Mouse (Mus musculus): ENCODE data around the gene Stxbp1.
A peak's percentile ranks its signal among the peaks of the same experiment; 100 is the strongest.
"Not testable (repeated sequence)": the region's sequence is repeated elsewhere in the genome, so short reads cannot be mapped to it uniquely, and the experiment has no call there.

Gene Stxbp1

GRCm38 (mm10) chr2:32874951-32875674 is 28.1 kb upstream of the Stxbp1 start:
- DNase-seq (ENCODE audit: low read depth, low spot score), result no peak

GRCm38 (mm10) chr2:32874070-32874469 is 27.0 kb upstream of the Stxbp1 start:
- DNase-seq (ENCODE audit: low read depth, low spot score), result no peak

DNA sequence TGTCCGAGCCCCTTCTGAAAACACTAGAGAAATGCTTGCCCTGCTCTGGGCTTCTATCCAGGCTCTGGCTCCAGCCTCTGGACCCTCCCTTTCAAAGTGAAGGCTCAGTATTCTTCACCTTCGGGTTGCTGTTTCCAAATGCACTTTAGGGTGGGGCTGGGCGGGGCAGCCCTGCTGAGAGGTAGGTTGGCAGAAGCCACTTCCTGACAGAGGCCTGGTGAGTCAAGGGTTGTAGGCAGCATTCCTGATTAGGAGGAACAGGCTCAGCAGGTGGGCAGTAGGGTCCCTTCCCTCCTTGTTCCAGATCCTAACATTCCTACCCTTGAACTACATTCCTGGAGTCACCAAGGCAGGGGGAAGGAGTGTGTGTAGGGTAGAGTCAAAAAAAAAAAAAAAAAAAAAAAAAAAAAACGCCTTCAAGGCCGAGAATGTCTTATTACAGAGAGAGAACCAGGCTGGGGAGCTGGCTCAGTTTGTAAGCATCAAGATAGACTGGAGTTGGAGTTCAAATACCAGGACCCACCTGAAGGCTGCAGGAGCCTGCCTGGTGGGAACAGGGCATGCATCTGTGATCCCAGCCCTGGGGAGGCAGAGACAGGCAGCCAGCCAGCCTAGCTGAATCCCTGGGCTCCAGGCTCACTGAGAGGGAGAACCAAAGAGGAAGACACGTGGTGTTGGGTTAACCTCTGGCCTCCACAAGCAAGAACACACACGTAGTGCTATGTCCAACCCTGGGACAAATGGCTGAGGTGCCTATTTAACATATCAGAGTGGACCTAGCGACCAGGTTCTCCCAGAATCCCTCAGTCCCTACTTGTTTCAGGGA is 23.4 kb upstream of the Stxbp1 start:
- DNase-seq (ENCODE audit: low read depth, low spot score), result no peak

GRCm38 (mm10) chr2:32869721-32870274 is 22.8 kb upstream of the Stxbp1 start:
- no peak for DNase-seq (ENCODE audit: low read depth, low spot score)

- DNase-seq (ENCODE audit: low read depth, low spot score), result no peak
Observed at GRCm38 (mm10) chr2:32867354-32867753, 20.3 kb upstream of the Stxbp1 start.

- DNase-seq (ENCODE audit: low read depth, low spot score), result no peak
Observed at GRCm38 (mm10) chr2:32864755-32865154, 17.7 kb upstream of the Stxbp1 start.

DNA sequence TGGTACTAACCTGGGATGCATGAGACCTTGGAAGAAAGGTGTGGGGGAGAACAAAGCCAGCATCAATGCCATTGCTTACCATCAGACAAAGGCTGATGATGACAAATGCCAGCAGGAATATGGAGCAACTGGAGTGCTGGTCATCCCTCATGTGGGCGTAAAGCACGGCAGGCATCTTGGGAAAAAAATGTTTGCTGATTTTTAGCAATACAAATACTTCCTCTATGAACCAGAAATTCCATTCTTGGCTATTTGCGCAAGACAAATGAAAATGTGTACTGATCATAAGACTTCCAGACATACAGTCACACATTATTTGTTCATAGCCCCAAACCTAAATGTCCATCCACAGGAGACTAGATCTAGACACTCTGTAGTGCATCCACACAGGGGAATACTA is 16.3 kb upstream of the Stxbp1 start:
- DNase-seq (ENCODE audit: low read depth, low spot score), result no peak

GRCm38 (mm10) chr2:32860799-32861198 is 13.8 kb upstream of the Stxbp1 start:
- DNase-seq (ENCODE audit: low read depth, low spot score), result no peak

GRCm38 (mm10) chr2:32859622-32860012 is 12.6 kb upstream of the Stxbp1 start:
- no peak for DNase-seq (ENCODE audit: low read depth, low spot score)

- DNase-seq (ENCODE audit: low read depth, low spot score), result peak; percentile 46
Observed at GRCm38 (mm10) chr2:32859010-32859621, 12.1 kb upstream of the Stxbp1 start.

GRCm38 (mm10) chr2:32857584-32857983 is 10.5 kb upstream of the Stxbp1 start:
- DNase-seq (ENCODE audit: low read depth, low spot score), result peak; percentile 86

GRCm38 (mm10) chr2:32855790-32856465 is 8.9 kb upstream of the Stxbp1 start:
- DNase-seq (ENCODE audit: low read depth, low spot score), result no peak

- no peak for DNase-seq (ENCODE audit: low read depth, low spot score)
Observed at GRCm38 (mm10) chr2:32855046-32855785, 8.2 kb upstream of the Stxbp1 start.

GRCm38 (mm10) chr2:32854206-32854605 is 7.2 kb upstream of the Stxbp1 start:
- peak; percentile 74 for DNase-seq (ENCODE audit: low read depth, low spot score)

GRCm38 (mm10) chr2:32853716-32854115 is 6.7 kb upstream of the Stxbp1 start:
- not testable (repeated sequence) for DNase-seq (ENCODE audit: low read depth, low spot score)

DNA sequence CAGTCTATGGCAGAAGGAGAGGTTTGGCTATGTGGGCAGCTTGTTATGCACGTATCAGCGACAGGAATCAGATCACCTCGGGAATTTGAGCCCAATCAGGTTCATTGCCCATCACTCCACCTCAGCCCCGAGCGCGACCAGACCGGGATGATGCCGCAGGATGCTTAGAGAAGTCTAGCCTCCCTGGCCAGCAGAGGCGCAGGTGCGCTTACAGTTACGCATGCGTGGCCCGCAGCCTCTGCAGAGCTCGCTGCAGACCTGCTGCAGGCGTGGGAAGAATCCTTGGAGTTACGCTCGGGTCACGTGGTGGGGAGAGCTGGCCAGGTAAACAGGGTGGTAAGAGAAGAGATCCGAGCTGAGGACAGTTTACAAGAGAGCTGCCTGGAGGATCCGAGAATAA is 5.1 kb upstream of the Stxbp1 start:
- no peak for DNase-seq (ENCODE audit: low read depth, low spot score)

GRCm38 (mm10) chr2:32847468-32847821 is 400 bp upstream of the Stxbp1 start:
- DNase-seq (ENCODE audit: low read depth, low spot score), result no peak

- DNase-seq (ENCODE audit: low read depth, low spot score), result peak; percentile 31
Observed at GRCm38 (mm10) chr2:32846101-32846804, 792 bp downstream of the Stxbp1 start.

DNA sequence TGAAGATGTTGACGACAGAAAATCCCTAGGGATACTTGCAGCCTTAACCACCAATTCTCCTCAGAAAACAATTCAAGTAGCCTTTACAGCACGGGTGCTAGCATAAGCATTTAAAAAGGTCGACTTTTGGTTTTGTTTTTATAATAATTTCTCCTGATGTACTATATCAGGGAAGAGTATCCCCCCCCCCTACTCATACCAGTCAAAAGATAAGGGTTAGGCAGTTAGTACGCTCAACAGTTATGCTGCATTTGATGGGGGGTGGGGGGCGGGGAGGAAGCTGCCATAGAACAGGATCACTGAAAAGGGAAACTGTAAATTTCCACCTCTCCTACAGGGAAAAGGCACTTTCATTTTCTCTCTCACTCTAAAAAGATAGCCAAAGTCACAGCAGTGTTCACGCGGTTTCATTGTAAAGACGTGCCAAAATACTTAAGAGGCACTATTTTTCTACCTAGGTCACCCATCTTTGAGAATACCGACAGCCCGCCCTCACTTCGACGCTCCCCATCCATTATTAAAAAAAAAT is 1.4 kb downstream of the Stxbp1 start:
- DNase-seq (ENCODE audit: low read depth, low spot score), result no peak

DNA sequence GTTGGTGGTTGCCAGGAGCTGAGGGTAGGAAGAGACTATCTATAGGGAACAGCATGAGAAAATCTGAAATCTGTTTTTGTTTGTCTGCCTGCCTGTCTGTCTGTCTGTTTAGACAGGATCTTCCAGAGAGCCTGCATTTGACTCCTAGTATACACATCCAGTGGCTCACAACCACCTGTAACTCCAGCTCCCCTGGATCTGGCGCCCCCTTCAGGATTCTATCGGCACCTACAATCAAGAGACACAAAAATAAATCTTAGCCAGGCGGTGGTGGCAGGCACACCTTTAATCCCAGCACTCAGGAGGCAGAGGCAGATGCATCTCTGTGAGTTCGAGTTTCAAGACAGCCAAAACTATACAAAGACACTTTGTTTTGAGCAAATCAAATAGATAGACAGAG is 4.5 kb downstream of the Stxbp1 start:
- DNase-seq (ENCODE audit: low read depth, low spot score), result no peak

Data from embryo, embryonic 11.5 days (tissue).